Mouse (Mus musculus): ENCODE results near the gene Fgfr2. TPM values are rescaled to one million over a fixed set of nuclear protein-coding genes. Genes with fewer than 3 reads are reported as not detected.

The Fgfr2 gene
- total RNA-seq, 1 experiment: 37.5 TPM

GRCm38 (mm10) chr7:130368036-130368826 lies 2754.9 kb downstream of the Fgfr2 start:
- no peak for TF ChIP-seq ZNF384 (IDR thresholded peaks at IDR 0.05; ENCODE audit: low read depth, low read length)
- no peak for TF ChIP-seq ZC3H11A (IDR thresholded peaks at IDR 0.05; ENCODE audit: borderline replicate concordance, low read depth, low read length)
- TF ChIP-seq CHD2 (IDR thresholded peaks at IDR 0.05; ENCODE audit: low read depth, low read length): no peak
- no peak for TF ChIP-seq MAFK (IDR thresholded peaks at IDR 0.05; ENCODE audit: insufficient read depth, low read depth, low read length)
- no peak for TF ChIP-seq HCFC1 (IDR thresholded peaks at IDR 0.05; ENCODE audit: borderline replicate concordance, insufficient read depth, low read length)
- DNase-seq (ENCODE audit: low read depth, low spot score): no peak
- Histone ChIP-seq H3K9me3 (ENCODE audit: control insufficient read depth, insufficient read depth, low read depth, low read length) (no peaks in the 10 kb centered on the region), H3K36me3 (ENCODE audit: control insufficient read depth, insufficient read depth, low read length, poor library complexity, severe bottlenecking) (no peaks in the 10 kb centered on the region), H3K4me3 (ENCODE audit: insufficient read depth in 1 of 2, low read depth in 1 of 2, low read length in 2 of 2, poor library complexity in 1 of 2, severe bottlenecking in 1 of 2) (no peak overlapping the region), H3K9ac (ENCODE audit: insufficient read depth, low read depth, low read length, poor library complexity, severe bottlenecking) (no peak overlapping the region), H3K27ac (ENCODE audit: insufficient read depth, low read depth, low read length, poor library complexity, severe bottlenecking) (no peak overlapping the region), H3K4me1 (ENCODE audit: control insufficient read depth in 2 of 2, insufficient read depth in 2 of 2, low read length in 2 of 2, poor library complexity in 1 of 2) (no peaks in the 10 kb centered on the region)
- in situ Hi-C loops (cut with MboI; ENCODE audit: low sequenced_read_pairs in 2 of 2, unreplicated experiment in 2 of 2): no loop called here

- no peaks in the 10 kb centered on the region for H3K36me3 ChIP-seq (ENCODE audit: control insufficient read depth, insufficient read depth, low read length, poor library complexity, severe bottlenecking)
- H3K9ac ChIP-seq (ENCODE audit: insufficient read depth, low read depth, low read length, poor library complexity, severe bottlenecking): no peak overlapping the region
- no peaks in the 10 kb centered on the region for H3K4me1 ChIP-seq (ENCODE audit: control insufficient read depth in 2 of 2, insufficient read depth in 2 of 2, low read length in 2 of 2, poor library complexity in 1 of 2)
- DNase-seq (ENCODE audit: low read depth, low spot score): no peak
- in situ Hi-C loops (cut with MboI; ENCODE audit: low sequenced_read_pairs in 2 of 2, unreplicated experiment in 2 of 2): no loop called here
- no peak overlapping the region for H3K4me3 ChIP-seq (ENCODE audit: insufficient read depth in 1 of 2, low read depth in 1 of 2, low read length in 2 of 2, poor library complexity in 1 of 2, severe bottlenecking in 1 of 2)
- no peaks in the 10 kb centered on the region for H3K9me3 ChIP-seq (ENCODE audit: control insufficient read depth, insufficient read depth, low read depth, low read length)
- TF ChIP-seq CHD2 (IDR thresholded peaks at IDR 0.05; ENCODE audit: low read depth, low read length) (no peak), ZNF384 (IDR thresholded peaks at IDR 0.05; ENCODE audit: low read depth, low read length) (no peak), MAFK (IDR thresholded peaks at IDR 0.05; ENCODE audit: insufficient read depth, low read depth, low read length) (no peak), ZC3H11A (IDR thresholded peaks at IDR 0.05; ENCODE audit: borderline replicate concordance, low read depth, low read length) (no peak), HCFC1 (IDR thresholded peaks at IDR 0.05; ENCODE audit: borderline replicate concordance, insufficient read depth, low read length) (no peak)
- no peak overlapping the region for H3K27ac ChIP-seq (ENCODE audit: insufficient read depth, low read depth, low read length, poor library complexity, severe bottlenecking)
Measured at GRCm38 (mm10) chr7:130367222-130368035, 2755.7 kb downstream of the Fgfr2 start.

- no peak for DNase-seq (ENCODE audit: low read depth, low spot score)
- H3K9me3 ChIP-seq (ENCODE audit: control insufficient read depth, insufficient read depth, low read depth, low read length): no peaks in the 10 kb centered on the region
- H3K4me1 ChIP-seq (ENCODE audit: control insufficient read depth in 2 of 2, insufficient read depth in 2 of 2, low read length in 2 of 2, poor library complexity in 1 of 2): no peaks in the 10 kb centered on the region
- no peak overlapping the region for H3K9ac ChIP-seq (ENCODE audit: insufficient read depth, low read depth, low read length, poor library complexity, severe bottlenecking)
- in situ Hi-C loops (cut with MboI; ENCODE audit: low sequenced_read_pairs in 2 of 2, unreplicated experiment in 2 of 2): no loop called here
- no peak overlapping the region for H3K4me3 ChIP-seq (ENCODE audit: insufficient read depth in 1 of 2, low read depth in 1 of 2, low read length in 2 of 2, poor library complexity in 1 of 2, severe bottlenecking in 1 of 2)
- H3K36me3 ChIP-seq (ENCODE audit: control insufficient read depth, insufficient read depth, low read length, poor library complexity, severe bottlenecking): no peaks in the 10 kb centered on the region
- H3K27ac ChIP-seq (ENCODE audit: insufficient read depth, low read depth, low read length, poor library complexity, severe bottlenecking): no peak overlapping the region
- TF ChIP-seq CHD2 (IDR thresholded peaks at IDR 0.05; ENCODE audit: low read depth, low read length) (no peak), ZNF384 (IDR thresholded peaks at IDR 0.05; ENCODE audit: low read depth, low read length) (no peak), HCFC1 (IDR thresholded peaks at IDR 0.05; ENCODE audit: borderline replicate concordance, insufficient read depth, low read length) (no peak), MAFK (IDR thresholded peaks at IDR 0.05; ENCODE audit: insufficient read depth, low read depth, low read length) (no peak), ZC3H11A (IDR thresholded peaks at IDR 0.05; ENCODE audit: borderline replicate concordance, low read depth, low read length) (no peak)
Measured at GRCm38 (mm10) chr7:130365711-130366110, 2757.4 kb downstream of the Fgfr2 start.

GRCm38 (mm10) chr7:130340412-130341152 lies 2782.6 kb downstream of the Fgfr2 start:
- no peak for TF ChIP-seq MAFK (IDR thresholded peaks at IDR 0.05; ENCODE audit: insufficient read depth, low read depth, low read length)
- TF ChIP-seq ZNF384 (IDR thresholded peaks at IDR 0.05; ENCODE audit: low read depth, low read length): no peak
- TF ChIP-seq ZC3H11A (IDR thresholded peaks at IDR 0.05; ENCODE audit: borderline replicate concordance, low read depth, low read length): no peak
- TF ChIP-seq CHD2 (IDR thresholded peaks at IDR 0.05; ENCODE audit: low read depth, low read length): no peak
- TF ChIP-seq HCFC1 (IDR thresholded peaks at IDR 0.05; ENCODE audit: borderline replicate concordance, insufficient read depth, low read length): no peak
- no peak for DNase-seq (ENCODE audit: low read depth, low spot score)
- Histone ChIP-seq H3K4me1 (ENCODE audit: control insufficient read depth in 2 of 2, insufficient read depth in 2 of 2, low read length in 2 of 2, poor library complexity in 1 of 2) (peaks cover 0 to under 1% of the 10 kb centered on the region in 2 experiments; a peak in 1 of 4 replicates), H3K36me3 (ENCODE audit: control insufficient read depth, insufficient read depth, low read length, poor library complexity, severe bottlenecking) (no peaks in the 10 kb centered on the region), H3K4me3 (ENCODE audit: insufficient read depth in 1 of 2, low read depth in 1 of 2, low read length in 2 of 2, poor library complexity in 1 of 2, severe bottlenecking in 1 of 2) (no peak overlapping the region), H3K9ac (ENCODE audit: insufficient read depth, low read depth, low read length, poor library complexity, severe bottlenecking) (no peak overlapping the region), H3K9me3 (ENCODE audit: control insufficient read depth, insufficient read depth, low read depth, low read length) (no peaks in the 10 kb centered on the region), H3K27ac (ENCODE audit: insufficient read depth, low read depth, low read length, poor library complexity, severe bottlenecking) (no peak overlapping the region)
- in situ Hi-C loops (cut with MboI; ENCODE audit: low sequenced_read_pairs in 2 of 2, unreplicated experiment in 2 of 2): no loop called here
